Mouse (Mus musculus) liver, adult 2 months (tissue): ENCODE results near the gene Aebp2.

Experiments
- CTCF ChIP-seq: fragments of 200-500 bp; IDR thresholded peaks from 2 replicates; pipeline ENCODE4 v1.5.1; 2011; ENCODE audit warnings: low read depth, low read length, control low read depth
- POLR2A ChIP-seq: fragments of 200-500 bp; IDR thresholded peaks from 2 replicates; pipeline ENCODE4 v1.6.1; 2011; ENCODE audit warnings: low read length, control low read depth; ENCODE audit not compliant: insufficient read depth; ENCODE audit errors: extremely low read depth

DNA sequence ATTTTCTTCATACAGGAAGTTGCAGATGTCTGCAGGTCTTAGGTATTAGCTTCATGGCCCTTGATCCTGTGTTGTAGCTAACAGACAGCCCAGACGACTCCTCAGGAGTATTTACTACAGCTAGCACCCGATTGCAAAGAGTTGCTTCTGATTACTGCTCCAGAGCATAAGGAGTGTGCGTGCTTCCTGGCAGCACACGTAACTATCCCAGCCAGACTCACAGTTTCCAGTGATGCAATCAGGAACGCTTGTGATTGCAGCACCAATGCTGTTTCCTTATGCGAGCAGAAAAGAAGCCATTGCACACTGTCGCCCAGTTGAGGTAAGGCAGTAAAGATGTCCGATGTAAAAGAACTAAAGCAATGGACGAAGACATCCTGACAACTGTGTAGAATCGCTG, 38.6 kb downstream of the Aebp2 start:
- TF ChIP-seq POLR2A: no peak
- TF ChIP-seq CTCF: no peak
